Mouse (Mus musculus) kidney, postnatal 25 days (tissue): ENCODE results near the gene Mon2.

Experiments
- DNase-seq, 2 experiments: peaks; one replicate each; pipeline ENCODE4 v3.0.0; 2021; ENCODE audit warnings: mixed read lengths in 2 of 2

Gene Mon2

GRCm38 (mm10) chr10:122960738-122961137 lies 115.6 kb downstream of the Mon2 start:
- DNase-seq, result no peak

GRCm38 (mm10) chr10:122960216-122960615 lies 116.1 kb downstream of the Mon2 start:
- peak in 1 of 2 experiments; percentile 42 for DNase-seq

- DNase-seq, result no peak
Measured at GRCm38 (mm10) chr10:122958699-122959098, 117.6 kb downstream of the Mon2 start.

- no peak for DNase-seq
Measured at GRCm38 (mm10) chr10:122957918-122958317, 118.4 kb downstream of the Mon2 start.

GRCm38 (mm10) chr10:122953576-122953975 lies 122.7 kb downstream of the Mon2 start:
- no peak for DNase-seq

GRCm38 (mm10) chr10:122950966-122951365 lies 125.3 kb downstream of the Mon2 start:
- DNase-seq, result no peak

GRCm38 (mm10) chr10:122944888-122945287 lies 131.4 kb downstream of the Mon2 start:
- no peak for DNase-seq

GRCm38 (mm10) chr10:122943824-122944223 lies 132.5 kb downstream of the Mon2 start:
- peak in 1 of 2 experiments; percentile 15 for DNase-seq

GRCm38 (mm10) chr10:122942771-122943170 lies 133.5 kb downstream of the Mon2 start:
- DNase-seq, result peak in 1 of 2 experiments; percentile 40
